Mouse (Mus musculus) brain, embryonic 14.5 days (tissue): Measurements from ENCODE around the gene Fkbpl. TPM values are rescaled to one million over a fixed set of nuclear protein-coding genes. Genes with fewer than 3 reads are reported as not detected.

ENCODE experiments used
- DNase-seq: peaks from one replicate; pipeline ENCODE4 v3.0.0-alpha.2; 2011; ENCODE audit warnings: low read depth
- CTCF ChIP-seq: fragments of 200-500 bp; IDR thresholded peaks from 2 replicates; pipeline ENCODE4 v1.5.1; 2012; ENCODE audit warnings: inconsistent platforms, mild to moderate bottlenecking, moderate library complexity, borderline replicate concordance; ENCODE audit not compliant: insufficient read depth, insufficient read length; ENCODE audit errors: extremely low read depth
- POLR2A ChIP-seq: fragments of 200-500 bp; IDR thresholded peaks from 2 replicates; pipeline ENCODE4 v1.6.1; 2012; ENCODE audit warnings: mild to moderate bottlenecking, inconsistent platforms, borderline replicate concordance; ENCODE audit not compliant: poor library complexity, insufficient read depth, insufficient read length, severe bottlenecking; ENCODE audit errors: extremely low read depth
- polyA plus RNA-seq: library from polyadenylated mRNA; depleted of rRNA; stranded (reverse); fragments of >200 nt; gene quantifications from 2 replicates; pipeline ENCODE4 v1.2.3, GENCODE M21; 2012; rRNA removed

Fkbpl gene
- polyA plus RNA-seq = 3.8 and 6.8 TPM in 2 replicates

DNA sequence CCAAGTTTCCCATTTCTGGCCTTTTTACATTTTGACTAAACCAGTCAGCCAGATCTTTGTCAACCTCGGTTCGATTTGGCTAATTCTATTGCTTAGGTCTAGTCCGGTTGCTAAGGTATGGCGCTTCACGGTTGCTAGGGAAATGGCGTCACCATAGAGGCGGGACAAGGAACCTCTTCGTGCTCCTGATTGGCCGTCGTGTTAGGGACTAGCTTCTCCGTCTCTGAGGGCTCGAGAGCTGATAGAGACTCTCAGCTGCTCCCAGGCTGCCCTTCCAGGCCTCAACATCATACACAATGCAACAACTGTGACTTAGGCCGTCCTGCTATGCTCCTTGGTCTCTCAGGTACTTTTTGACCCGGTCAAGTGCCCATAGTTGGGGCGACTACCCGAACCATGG is at the start of gene Fkbpl:
TSS of gene Fkbpl (plus strand) at position 157 of the 400 bp plus-strand sequence.
- TF ChIP-seq POLR2A (peak; percentile 28; the same call in 1 of the 2 replicates), CTCF (no peak)

DNA sequence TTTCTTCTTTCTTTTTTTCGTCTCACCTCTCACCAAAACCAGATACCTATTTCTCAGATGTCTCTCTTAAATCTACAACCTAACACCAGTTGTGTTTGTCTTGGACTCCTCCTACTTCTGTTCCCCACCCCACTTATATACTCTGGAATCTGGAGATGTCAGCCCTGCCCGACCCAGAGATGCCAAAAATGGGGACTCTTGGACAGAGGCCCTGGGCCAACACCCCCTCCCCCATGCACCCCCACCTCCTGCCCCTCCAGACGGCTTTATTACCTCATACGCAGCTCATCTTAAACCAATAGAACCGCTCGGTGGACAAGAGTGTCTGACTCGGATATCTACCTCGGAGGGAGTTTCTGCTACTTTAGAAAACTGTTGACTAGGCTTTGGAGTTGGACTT is 48.5 kb upstream of the Fkbpl start:
- no peak for DNase-seq
- TF ChIP-seq POLR2A (no peak), CTCF (no peak)

More for the DNA sequence above, at the start of gene Fkbpl:
- DNase-seq = peak; percentile 99

DNA sequence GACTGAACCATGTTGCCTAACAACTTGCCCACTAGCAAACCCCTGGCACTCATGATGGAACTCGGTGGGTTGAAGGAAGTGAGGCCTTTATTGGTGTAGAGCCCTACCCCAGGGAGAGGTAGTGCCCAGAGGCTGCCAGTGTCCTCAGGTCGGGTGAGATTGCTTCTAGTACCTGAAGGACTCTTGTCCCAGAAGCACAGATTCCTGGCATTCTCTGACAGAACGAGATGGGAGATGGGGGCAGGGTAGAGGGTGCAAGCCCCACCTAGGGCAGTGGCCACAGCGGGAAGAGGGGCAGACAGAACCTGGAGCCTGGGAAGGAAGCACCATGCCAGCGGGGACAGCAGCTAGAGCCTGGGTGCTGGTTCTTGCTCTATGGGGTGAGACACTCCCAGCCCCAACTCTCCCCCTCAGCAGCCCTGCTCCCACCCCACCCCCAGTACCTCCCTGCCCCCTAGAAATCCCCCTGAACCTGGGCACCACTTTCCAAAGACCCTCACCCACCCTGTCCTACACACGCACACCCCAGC is 46.9 kb upstream of the Fkbpl start, which contains the start of gene Ager:
TSS of gene Ager (plus strand) at position 297 of the 530 bp plus-strand sequence.
- no peak for TF ChIP-seq POLR2A
- TF ChIP-seq CTCF = no peak
- no peak for DNase-seq

DNA sequence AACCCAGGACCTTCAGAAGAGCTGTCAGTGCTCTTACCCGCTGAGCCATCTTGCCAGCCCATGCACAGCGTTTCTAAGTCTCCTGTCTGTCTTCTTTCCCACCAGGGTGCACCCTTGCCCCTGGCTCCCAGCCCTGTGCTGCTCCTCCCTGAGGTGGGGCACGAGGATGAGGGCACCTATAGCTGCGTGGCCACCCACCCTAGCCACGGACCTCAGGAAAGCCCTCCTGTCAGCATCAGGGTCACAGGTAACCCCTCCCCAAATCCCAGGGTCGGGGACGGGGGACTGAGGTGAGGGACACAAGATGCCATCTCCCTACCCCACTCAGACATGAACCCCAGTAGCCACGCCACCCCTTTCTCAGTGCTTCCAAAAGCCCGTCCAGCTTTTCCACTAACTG is 44.7 kb upstream of the Fkbpl start:
- no peak for DNase-seq
- TF ChIP-seq POLR2A = no peak
- TF ChIP-seq CTCF = no peak

DNA sequence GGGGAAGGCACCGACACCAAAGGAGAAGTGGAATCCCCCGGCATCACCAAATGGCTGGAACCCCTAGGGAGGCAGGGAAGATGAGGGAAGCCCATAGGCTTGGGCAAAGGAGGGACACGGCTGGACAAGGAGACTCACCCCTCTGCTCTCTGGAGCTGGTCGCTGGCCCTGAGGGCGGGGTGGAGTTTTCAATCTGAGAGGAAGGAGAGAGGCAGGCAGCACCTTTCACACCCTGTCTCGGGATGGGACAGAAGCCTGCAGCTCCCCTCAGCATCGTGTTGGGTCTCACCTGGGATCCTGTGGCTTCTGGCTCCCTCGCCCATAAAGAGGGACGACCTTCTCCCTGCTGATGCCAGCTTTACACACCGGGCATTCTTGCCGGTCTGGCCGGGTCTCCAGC is 42.8 kb upstream of the Fkbpl start:
- no peak for TF ChIP-seq POLR2A
- no peak for TF ChIP-seq CTCF
- DNase-seq = no peak

DNA sequence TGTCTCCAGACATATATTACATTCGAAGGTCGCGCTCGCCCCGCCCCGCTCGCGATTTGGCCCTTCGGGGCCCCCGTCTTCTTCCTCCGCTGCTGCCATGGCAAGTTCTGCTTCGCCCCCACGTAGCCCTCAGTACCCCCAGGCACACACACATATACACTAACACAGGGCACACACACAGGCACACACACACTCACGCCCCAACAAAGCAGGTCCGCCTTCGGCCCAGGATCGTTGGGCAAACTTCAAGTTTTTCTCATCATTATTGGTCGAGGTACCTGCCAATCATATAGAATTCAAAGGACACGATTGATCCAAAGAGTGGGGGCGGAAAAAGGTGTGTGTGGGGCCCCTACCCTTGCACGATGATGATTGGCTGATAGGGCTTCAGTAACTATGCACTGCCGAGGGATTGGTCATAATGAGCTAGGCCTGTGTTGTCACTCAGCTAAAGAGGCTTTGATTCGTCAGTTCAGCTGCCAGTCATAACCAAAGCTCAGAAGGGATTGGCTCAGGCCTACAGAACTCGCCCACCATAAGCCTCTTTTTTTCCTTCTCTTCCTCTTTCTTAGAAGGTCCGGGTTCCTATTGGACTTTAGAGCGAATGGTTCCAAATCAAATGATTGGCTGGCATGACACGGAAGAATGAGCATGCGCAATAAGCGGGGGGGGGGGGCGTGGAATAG is 41.0 kb upstream of the Fkbpl start, which contains the start of gene Rnf5:
TSS of gene Rnf5 (minus strand) at position 316 of the 686 bp plus-strand sequence.
- peak; percentile 100 for DNase-seq
- TF ChIP-seq POLR2A (peak; percentile 15; the same call in 1 of the 2 replicates), CTCF (no peak)

DNA sequence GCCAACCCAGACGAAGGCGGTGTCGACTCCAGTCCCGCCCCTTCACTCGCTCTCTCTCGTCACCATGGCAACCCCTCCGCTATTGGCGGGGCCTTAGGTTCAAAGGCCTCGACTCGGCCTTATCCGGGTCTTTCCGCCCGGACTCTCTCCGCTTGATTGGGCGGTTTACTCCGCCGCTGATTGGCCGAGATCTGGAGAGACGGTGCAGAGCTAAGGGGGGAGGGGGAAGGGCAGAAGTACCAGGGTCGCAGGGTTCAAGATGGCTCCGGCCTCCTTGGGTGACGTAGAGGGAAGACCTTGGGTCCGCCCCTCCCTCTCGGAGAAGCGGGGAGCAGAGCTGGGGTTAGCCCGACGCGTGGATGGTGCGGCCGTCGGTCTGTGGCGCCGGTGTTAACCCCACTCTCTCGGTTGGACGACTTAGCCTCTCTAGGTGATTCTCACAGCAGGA is 40.5 kb upstream of the Fkbpl start, which contains the start of gene Agpat1:
TSS of gene Agpat1 (plus strand) at position 202 of the 448 bp plus-strand sequence.
- TF ChIP-seq CTCF (no peak), POLR2A (peak; percentile 45; the same call in 1 of the 2 replicates)
- DNase-seq = no peak

DNA sequence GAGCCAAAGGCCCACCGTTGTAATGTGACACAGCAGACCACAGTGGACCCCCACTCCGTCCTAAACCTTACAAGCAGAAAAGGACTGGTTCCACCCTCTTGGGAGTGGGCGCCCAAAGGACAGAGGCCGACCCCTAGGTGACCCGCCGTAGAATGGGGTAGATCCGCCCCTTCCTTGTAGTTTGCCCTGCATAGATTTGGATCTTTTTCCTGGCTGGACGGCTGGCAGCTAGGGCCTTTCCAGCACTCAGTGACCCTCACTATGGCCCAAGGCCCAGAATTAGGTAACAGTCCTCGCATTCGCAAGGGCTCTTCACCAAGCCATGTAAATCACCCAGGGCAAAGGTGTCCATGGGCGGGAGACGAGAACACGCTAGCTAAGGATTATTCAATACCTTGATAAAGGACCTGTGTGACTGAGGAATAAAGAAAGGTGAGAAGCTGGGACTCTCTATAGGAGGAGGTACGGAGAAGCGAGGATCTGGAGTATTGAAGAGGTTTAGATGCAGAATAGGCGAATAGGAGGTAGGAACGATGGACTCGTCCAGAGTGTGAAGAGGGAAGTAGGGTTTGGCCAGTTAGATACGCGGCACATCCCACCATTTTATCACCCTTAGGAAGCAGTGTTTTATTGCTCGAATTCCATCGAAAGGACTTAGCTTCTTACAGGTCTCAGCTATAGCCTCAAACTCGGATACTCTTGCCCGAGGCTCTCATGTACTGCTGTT is 39.9 kb upstream of the Fkbpl start:
- DNase-seq = no peak
- TF ChIP-seq CTCF (no peak), POLR2A (no peak)

DNA sequence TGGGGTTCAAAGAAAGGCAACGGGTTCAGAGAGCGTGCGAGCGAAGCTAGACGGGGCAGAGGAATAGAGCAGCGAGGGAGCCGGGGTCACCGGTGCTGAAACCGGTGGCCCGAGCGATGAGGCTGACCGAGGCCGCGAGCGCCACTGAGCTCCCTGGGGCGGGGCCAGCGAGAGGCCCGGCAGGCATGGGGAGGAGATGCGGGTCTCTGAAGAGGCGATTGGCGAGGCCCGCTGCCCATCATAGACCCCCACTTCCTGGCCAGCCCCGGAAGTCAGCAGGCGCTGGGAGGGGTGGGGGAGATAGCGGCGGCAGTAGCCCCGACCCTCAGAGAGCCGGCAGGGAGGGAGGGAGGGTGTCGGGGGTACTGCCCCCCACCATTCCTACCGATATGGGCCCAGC is 39.0 kb upstream of the Fkbpl start:
- peak; percentile 99 for DNase-seq
- no peak for TF ChIP-seq CTCF
- TF ChIP-seq POLR2A = peak; percentile 85

DNA sequence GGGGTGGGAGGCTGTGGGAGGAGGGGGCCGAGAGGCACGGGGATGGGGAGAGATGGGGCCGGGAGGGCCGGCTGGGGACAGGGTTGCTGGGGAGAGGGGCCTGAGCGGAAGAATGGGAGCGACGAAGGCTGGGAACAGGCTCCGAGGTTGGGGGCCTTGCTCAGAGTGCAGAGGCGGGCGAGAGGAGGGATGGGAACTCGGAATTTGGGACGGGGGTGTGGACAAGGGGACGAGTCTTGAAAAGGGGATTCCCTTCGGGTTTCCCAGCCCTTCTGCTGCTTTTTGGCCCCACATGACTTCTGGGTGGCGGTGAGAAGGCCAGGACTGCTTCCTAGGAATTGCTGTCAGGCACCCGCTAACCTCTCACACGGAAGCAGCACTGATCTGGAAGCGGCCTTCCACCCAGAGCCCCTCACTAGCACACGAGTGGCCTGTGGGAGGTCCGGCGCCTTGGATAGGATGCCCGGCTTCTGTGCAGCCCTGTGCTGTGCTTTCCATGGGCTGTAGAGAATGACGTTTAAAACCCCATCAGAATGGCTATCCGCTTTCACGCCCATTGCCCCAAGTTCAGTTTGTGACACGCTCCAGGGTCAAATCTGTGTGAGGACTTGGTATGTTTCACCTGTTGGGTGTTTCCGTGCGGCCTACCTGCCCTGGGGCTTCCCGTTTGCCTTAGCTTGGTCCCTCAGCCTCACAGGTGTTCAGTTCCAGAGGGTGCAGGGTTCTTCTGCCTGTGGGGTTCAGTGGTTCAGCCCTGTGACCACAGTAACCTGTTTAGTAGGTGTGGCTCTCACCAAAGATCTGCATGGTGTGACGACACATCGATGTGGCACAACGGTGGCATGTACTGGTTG is 38.2 kb upstream of the Fkbpl start:
- no peak for DNase-seq
- TF ChIP-seq CTCF = no peak
